Mouse (Mus musculus): ENCODE results near the gene Timm8a2. TPM values are rescaled to one million over a fixed set of nuclear protein-coding genes. Genes with fewer than 3 reads are reported as not detected.

Timm8a2 gene
- polyA plus RNA-seq, 1 experiment from 2014 or later = not detected

DNA sequence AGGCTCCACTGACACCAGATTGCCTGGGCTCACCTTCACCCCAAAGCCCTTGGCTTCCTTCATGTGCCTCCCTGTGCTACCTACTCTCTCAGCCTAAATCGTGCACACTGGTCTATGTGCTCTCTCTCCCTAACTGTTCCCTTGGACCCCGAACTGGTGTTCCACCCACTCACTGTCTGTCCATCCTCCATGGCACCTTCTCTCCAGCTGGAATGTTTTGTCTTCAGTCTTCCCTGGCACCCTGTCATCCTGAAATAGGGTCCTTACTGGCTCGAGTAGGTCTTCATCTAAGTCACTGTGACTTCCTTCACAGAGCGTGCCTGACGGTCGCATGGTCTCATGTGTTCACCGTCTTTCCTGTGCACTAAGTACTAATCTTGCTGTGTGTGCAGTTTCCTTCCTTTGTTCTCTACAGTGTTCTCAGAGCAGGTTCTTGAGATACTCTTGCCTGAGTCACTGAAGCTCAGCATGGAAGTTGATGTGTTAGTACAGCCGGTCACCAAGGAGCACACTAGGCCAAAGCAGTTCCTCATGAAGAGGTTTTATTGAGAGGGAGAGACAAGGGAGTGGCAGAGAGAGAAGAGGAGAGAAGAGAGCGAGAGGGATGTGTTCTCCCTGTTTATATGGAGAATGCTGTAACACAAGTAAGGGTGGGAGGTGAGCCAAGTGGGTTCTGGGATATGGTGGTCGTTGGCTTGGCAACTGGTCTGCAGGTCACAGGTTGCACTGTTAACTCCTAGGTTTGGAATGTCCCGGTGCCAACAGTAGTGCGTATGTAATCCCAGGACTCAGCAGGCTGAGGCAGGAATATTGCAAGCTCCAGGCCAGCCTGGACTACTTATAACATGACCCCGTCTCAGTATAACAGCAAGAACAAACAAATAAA is 41.8 kb upstream of the Timm8a2 start:
- Histone ChIP-seq H3K4me3 (ENCODE audit: low read depth, low read length) (no peak overlapping the region), H3K27me3 (ENCODE audit: control insufficient read depth, insufficient read depth, low read length) (no peaks in the 10 kb centered on the region), H3K4me2 (ENCODE audit: low read depth, low read length) (no peak overlapping the region), H3K36me3 (ENCODE audit: control insufficient read depth, insufficient read depth, low read length) (no peaks in the 10 kb centered on the region; the same call in 1 of the 2 replicates), H3K27ac (ENCODE audit: low read depth, low read length) (no peak overlapping the region), H3K9ac (replicated peaks; ENCODE audit: low read depth, low read length) (no peak overlapping the region), H3K9me3 (ENCODE audit: control insufficient read depth, low read length) (no peaks in the 10 kb centered on the region), H3K4me1 (ENCODE audit: control insufficient read depth, insufficient read depth, low read length) (no peaks in the 10 kb centered on the region)
- WGBS = 91% methylated on average over 13 of the region's 13 CpGs
- no peak for ATAC-seq (ENCODE audit: low read depth)

DNA sequence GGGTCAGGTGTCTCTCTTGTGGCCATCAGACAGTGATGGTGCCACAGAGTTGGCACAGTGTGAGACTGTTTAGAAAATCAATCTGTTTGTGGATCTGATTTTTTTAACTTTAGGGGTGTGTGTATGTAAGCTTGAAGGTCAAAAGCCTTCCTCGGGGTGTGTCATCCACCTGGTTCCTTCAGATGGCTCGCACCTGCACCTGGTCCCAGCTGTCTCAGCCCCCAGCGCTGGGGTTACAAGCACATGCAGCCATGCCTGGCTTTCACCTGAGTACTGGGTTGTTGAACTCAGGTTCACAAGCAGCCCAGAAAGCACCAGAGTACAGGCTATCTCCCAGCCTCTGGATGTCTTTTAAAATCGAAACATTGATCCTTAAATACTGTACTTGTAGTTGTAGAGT is 40.9 kb upstream of the Timm8a2 start:
- WGBS = 93% methylated on average over 4 of the region's 4 CpGs
- Histone ChIP-seq H3K4me2 (ENCODE audit: low read depth, low read length) (no peak overlapping the region), H3K9me3 (ENCODE audit: control insufficient read depth, low read length) (no peaks in the 10 kb centered on the region), H3K4me1 (ENCODE audit: control insufficient read depth, insufficient read depth, low read length) (no peaks in the 10 kb centered on the region), H3K4me3 (ENCODE audit: low read depth, low read length) (no peak overlapping the region), H3K27me3 (ENCODE audit: control insufficient read depth, insufficient read depth, low read length) (no peaks in the 10 kb centered on the region), H3K36me3 (ENCODE audit: control insufficient read depth, insufficient read depth, low read length) (no peaks in the 10 kb centered on the region; the same call in 1 of the 2 replicates), H3K9ac (replicated peaks; ENCODE audit: low read depth, low read length) (no peak overlapping the region), H3K27ac (ENCODE audit: low read depth, low read length) (no peak overlapping the region)
- ATAC-seq (ENCODE audit: low read depth) = no peak

DNA sequence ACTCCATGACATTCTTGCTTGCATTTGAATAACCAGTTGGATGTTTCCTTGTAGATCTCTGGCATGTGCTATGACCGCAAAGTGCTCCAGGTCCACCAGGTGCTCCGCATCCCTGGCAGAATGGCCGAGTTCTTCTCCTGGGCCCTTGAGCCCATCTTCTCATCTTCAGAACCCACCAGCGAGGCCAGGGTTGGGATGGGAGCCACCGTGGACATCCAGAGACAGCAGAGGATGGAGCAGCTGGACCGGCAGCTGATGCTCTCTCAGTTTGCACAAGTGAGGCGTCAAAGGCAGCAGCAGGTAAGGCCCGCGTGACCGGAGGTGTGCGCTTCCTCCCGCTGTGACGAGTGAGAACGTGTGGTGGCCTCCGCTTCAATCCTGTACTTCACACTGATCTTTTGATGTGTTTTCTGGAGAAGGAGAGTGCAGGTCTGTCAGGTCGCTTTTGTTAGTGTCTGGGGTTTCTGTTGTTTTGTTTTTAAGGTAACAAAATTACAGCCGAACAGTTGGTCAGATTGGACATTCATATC is 40.2 kb upstream of the Timm8a2 start:
- 96% methylated on average over 17 of the region's 17 CpGs for WGBS
- Histone ChIP-seq H3K4me2 (ENCODE audit: low read depth, low read length) (no peak overlapping the region), H3K9me3 (ENCODE audit: control insufficient read depth, low read length) (no peaks in the 10 kb centered on the region), H3K9ac (replicated peaks; ENCODE audit: low read depth, low read length) (no peak overlapping the region), H3K4me1 (ENCODE audit: control insufficient read depth, insufficient read depth, low read length) (no peaks in the 10 kb centered on the region), H3K27me3 (ENCODE audit: control insufficient read depth, insufficient read depth, low read length) (no peaks in the 10 kb centered on the region), H3K27ac (ENCODE audit: low read depth, low read length) (no peak overlapping the region), H3K36me3 (ENCODE audit: control insufficient read depth, insufficient read depth, low read length) (no peaks in the 10 kb centered on the region; the same call in 1 of the 2 replicates), H3K4me3 (ENCODE audit: low read depth, low read length) (no peak overlapping the region)
- no peak for ATAC-seq (ENCODE audit: low read depth)

DNA sequence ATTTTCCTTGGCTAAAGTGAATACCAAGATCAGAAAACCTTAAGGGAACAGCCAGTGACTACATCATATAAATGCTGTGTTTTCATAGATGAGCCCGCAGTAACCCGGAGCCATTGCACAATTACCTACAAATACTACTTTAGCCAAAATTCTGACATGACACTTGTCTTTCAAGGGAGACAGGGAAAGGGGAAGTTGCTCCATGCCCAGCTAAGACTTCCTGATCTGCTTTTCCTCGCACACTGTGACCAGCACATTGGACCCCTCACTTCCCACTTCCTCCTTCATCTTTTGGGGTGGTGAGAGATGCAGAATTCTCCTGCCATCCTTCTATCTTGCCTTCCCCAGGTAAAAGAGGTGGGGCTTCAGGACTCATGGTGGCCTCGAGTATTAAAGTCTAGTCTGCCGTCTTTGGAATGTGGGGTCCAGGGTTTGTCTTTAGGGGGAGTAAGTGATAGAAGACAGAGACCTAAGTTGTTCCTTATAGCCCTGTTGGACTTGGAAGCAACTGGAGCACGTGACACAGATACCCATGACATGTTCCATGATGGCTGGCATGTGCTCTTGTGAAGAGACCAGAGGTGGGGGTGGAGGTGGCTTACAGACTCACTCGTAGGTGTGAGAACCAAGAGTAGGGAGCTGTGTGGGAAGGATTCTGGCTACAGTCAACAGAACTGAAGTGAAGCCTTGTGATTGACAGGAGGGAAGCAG is 39.5 kb upstream of the Timm8a2 start:
- WGBS = 92% methylated on average over 7 of the region's 7 CpGs
- Histone ChIP-seq H3K27me3 (ENCODE audit: control insufficient read depth, insufficient read depth, low read length) (no peaks in the 10 kb centered on the region), H3K9ac (replicated peaks; ENCODE audit: low read depth, low read length) (no peak overlapping the region), H3K27ac (ENCODE audit: low read depth, low read length) (no peak overlapping the region), H3K36me3 (ENCODE audit: control insufficient read depth, insufficient read depth, low read length) (no peaks in the 10 kb centered on the region; the same call in 1 of the 2 replicates), H3K4me2 (ENCODE audit: low read depth, low read length) (no peak overlapping the region), H3K4me3 (ENCODE audit: low read depth, low read length) (no peak overlapping the region), H3K9me3 (ENCODE audit: control insufficient read depth, low read length) (no peaks in the 10 kb centered on the region), H3K4me1 (ENCODE audit: control insufficient read depth, insufficient read depth, low read length) (no peaks in the 10 kb centered on the region)
- ATAC-seq (ENCODE audit: low read depth) = no peak

DNA sequence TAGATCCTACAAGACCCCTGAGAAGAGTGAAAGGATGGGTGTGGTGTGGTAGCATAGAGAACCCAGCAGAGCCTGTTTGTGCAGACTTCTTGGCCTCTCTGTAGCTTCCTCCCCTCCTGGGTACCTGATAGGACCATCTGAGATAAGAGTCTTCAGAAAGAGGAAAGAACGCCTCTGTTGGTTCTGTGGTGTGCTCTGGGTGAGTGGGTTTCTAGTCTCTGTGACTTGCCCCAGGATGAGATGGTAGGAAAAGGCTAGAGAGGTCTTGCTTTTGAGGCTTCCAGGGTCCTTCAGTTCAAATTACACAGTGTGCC is 39.0 kb upstream of the Timm8a2 start:
- ATAC-seq (ENCODE audit: low read depth) = no peak
- no peaks in the 10 kb centered on the region; the same call in 1 of the 2 replicates for H3K36me3 ChIP-seq (ENCODE audit: control insufficient read depth, insufficient read depth, low read length)
- H3K27ac ChIP-seq (ENCODE audit: low read depth, low read length) = no peak overlapping the region
- H3K9me3 ChIP-seq (ENCODE audit: control insufficient read depth, low read length) = no peaks in the 10 kb centered on the region
- WGBS = 71% methylated on average over 1 of the region's 1 CpGs
- no peak overlapping the region for H3K4me2 ChIP-seq (ENCODE audit: low read depth, low read length)
- H3K4me1 ChIP-seq (ENCODE audit: control insufficient read depth, insufficient read depth, low read length) = no peaks in the 10 kb centered on the region
- H3K4me3 ChIP-seq (ENCODE audit: low read depth, low read length) = no peak overlapping the region
- no peaks in the 10 kb centered on the region for H3K27me3 ChIP-seq (ENCODE audit: control insufficient read depth, insufficient read depth, low read length)
- H3K9ac ChIP-seq (replicated peaks; ENCODE audit: low read depth, low read length) = no peak overlapping the region

DNA sequence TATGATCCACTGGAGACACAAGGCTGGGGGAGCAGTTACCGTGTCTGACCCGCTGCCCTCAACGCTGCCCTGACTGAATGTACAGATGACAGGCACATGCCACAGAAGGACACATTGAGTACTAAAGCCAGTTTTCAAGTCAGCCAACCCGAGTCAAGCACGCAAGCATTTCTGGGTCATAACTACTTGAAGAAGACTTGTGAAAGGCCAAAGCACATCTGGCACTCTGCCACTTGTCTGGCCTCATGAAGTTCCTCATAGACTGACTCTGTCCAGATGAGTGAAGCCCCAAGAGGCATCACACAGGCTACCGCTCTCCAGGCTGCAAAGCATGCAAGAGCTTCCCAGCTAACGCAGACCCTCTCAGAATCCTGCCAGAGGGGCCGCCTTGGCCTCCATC is 37.7 kb upstream of the Timm8a2 start:
- ATAC-seq (ENCODE audit: low read depth) = no peak
- Histone ChIP-seq H3K27ac (ENCODE audit: low read depth, low read length) (no peak overlapping the region), H3K27me3 (ENCODE audit: control insufficient read depth, insufficient read depth, low read length) (no peaks in the 10 kb centered on the region), H3K4me1 (ENCODE audit: control insufficient read depth, insufficient read depth, low read length) (no peaks in the 10 kb centered on the region), H3K36me3 (ENCODE audit: control insufficient read depth, insufficient read depth, low read length) (no peaks in the 10 kb centered on the region; the same call in 1 of the 2 replicates), H3K9ac (replicated peaks; ENCODE audit: low read depth, low read length) (no peak overlapping the region), H3K4me2 (ENCODE audit: low read depth, low read length) (no peak overlapping the region), H3K4me3 (ENCODE audit: low read depth, low read length) (no peak overlapping the region), H3K9me3 (ENCODE audit: control insufficient read depth, low read length) (no peaks in the 10 kb centered on the region)
- WGBS = 96% methylated on average over 8 of the region's 8 CpGs

DNA sequence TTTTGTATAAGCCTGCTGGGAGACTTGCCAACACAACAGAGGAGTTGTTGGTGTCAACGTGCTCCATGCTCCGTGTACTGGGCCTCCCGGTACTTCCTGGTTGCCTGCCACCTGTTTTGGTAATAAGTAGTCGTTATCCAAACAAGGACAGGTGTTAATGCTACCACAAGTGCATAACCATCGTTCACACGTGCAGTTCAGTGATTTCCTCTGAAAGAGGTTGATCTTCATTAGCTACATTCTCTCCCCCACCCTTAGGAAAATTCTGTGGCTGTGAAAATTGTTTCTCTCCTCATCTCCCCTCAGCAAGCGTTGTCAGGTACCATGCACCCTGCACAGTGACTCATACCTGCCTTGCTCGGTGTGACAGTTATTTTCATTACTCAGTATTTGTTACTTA is 35.0 kb upstream of the Timm8a2 start:
- no peak for ATAC-seq (ENCODE audit: low read depth)
- WGBS = 89% methylated on average over 8 of the region's 8 CpGs
- Histone ChIP-seq H3K9ac (replicated peaks; ENCODE audit: low read depth, low read length) (no peak overlapping the region), H3K4me2 (ENCODE audit: low read depth, low read length) (no peak overlapping the region), H3K27ac (ENCODE audit: low read depth, low read length) (no peak overlapping the region), H3K36me3 (ENCODE audit: control insufficient read depth, insufficient read depth, low read length) (no peaks in the 10 kb centered on the region; the same call in 1 of the 2 replicates), H3K9me3 (ENCODE audit: control insufficient read depth, low read length) (no peaks in the 10 kb centered on the region), H3K4me1 (ENCODE audit: control insufficient read depth, insufficient read depth, low read length) (no peaks in the 10 kb centered on the region), H3K4me3 (ENCODE audit: low read depth, low read length) (no peak overlapping the region), H3K27me3 (ENCODE audit: control insufficient read depth, insufficient read depth, low read length) (no peaks in the 10 kb centered on the region)

DNA sequence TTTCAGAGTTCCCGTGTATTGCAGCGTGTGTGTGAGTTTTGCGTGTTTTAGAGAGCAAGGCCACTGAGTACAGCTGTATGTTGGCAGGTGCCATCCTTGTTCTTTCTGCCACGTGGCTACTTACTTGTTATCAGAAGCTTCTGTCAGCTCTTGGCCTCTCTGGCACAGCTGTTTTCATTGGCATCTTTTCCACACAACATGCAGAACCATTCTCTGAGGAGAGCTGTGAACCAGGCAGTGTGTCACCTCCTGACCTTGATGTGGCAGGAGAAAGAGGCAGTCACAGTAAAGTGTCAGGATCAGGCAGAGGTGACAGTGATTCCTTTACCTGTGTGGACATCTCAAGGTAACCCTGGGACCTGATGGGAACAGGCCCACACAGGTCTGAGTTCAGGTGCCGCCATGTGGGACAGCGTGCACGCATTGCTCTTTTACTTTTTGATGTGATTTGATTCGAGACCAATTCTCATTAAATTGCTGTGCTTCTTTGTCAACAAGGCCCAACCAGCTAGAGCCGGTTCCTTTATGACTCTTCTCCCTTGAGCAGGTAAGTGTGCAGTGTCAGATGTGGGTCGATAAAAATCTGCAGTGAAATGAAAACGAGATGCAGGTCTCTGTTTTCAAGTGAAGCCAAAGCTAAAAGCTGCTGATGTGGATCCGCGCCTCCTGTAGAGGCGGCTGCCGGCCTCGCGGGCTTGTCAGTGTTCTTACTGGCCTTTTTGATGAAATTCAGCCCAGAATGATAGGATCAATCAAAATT is 33.9 kb upstream of the Timm8a2 start:
- Histone ChIP-seq H3K4me2 (ENCODE audit: low read depth, low read length) (no peak overlapping the region), H3K27ac (ENCODE audit: low read depth, low read length) (no peak overlapping the region), H3K4me3 (ENCODE audit: low read depth, low read length) (no peak overlapping the region), H3K9me3 (ENCODE audit: control insufficient read depth, low read length) (no peaks in the 10 kb centered on the region), H3K4me1 (ENCODE audit: control insufficient read depth, insufficient read depth, low read length) (no peaks in the 10 kb centered on the region), H3K36me3 (ENCODE audit: control insufficient read depth, insufficient read depth, low read length) (no peaks in the 10 kb centered on the region; the same call in 1 of the 2 replicates), H3K9ac (replicated peaks; ENCODE audit: low read depth, low read length) (no peak overlapping the region), H3K27me3 (ENCODE audit: control insufficient read depth, insufficient read depth, low read length) (no peaks in the 10 kb centered on the region)
- WGBS = 93% methylated on average over 17 of the region's 17 CpGs
- ATAC-seq (ENCODE audit: low read depth) = no peak
